Mouse (Mus musculus): ENCODE measurements around the gene Rab34. TPM values are rescaled to one million over a fixed set of nuclear protein-coding genes. Genes with fewer than 3 reads are reported as not detected.

Gene Rab34
- total RNA-seq, 2 experiments from 2014 or later = 40.9 to 42.2 TPM

GRCm38 (mm10) chr11:78211513-78211912 lies 23.3 kb downstream of the Rab34 start:
- no peak for DNase-seq (ENCODE audit: low spot score in 2 of 2)

- no peak for DNase-seq (ENCODE audit: low spot score in 2 of 2)
These were observed 25.0 kb downstream of the Rab34 start for GRCm38 (mm10) chr11:78213086-78213817.

GRCm38 (mm10) chr11:78215709-78216317 lies 27.6 kb downstream of the Rab34 start:
- peak; percentile 17 to 38 for DNase-seq (ENCODE audit: low spot score in 2 of 2)

DNA sequence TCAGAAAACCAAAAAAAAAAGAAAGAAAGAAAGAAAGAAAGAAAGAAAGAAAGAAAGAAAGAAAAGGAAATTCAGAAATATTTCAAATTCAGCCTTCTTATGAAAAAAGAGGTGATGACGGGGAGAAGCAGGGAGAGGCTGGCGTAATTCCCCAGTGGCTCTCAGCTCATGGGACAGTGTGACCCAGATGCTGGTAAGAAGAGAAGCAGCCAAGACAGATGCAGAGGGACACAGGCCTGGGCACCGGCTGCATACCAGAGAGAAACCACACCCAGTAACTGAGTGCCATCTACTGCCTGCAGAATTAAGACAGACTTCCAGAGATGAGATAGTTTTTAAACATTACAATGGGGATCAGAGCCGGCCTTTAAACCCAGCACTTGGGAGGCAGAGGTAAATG lies 35.4 kb downstream of the Rab34 start:
- no peak for DNase-seq (ENCODE audit: low spot score in 2 of 2)

- DNase-seq (ENCODE audit: low spot score in 2 of 2) = no peak
These were observed 43.3 kb downstream of the Rab34 start for GRCm38 (mm10) chr11:78231518-78231917.

DNA sequence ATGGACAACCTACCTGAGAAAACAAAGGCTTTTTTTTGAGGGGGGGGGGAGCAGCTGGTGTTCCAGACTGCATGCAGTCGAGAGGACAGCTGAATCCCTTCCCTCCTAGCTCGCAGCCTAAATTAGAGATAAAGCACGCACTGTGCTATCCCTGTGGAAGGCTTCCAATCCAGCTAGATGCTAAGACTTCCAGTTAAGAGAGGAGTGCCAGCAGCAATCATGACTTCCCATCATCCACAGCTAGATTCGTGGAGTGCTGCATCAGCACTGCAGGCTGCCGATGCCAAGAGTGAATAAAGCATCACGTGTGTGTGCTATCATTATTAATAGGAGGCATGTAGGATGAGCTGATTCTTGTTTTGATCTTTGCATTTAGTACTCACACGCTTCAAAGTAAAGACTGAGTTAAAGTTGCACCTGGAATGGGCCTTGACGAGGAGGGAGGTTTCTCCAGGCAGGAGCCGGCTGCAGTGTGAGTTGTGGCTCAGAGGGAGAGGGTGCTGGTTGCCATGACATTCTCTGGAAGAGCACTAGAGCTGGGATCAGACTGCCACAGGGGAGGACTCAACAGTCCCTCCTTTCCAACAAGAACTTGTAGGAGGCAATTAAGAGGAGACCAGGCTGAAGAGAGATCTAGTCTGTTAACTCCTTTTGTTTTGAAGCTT lies 52.1 kb downstream of the Rab34 start:
- peak; percentile 24 to 43 for DNase-seq (ENCODE audit: low spot score in 2 of 2)

Small RNA genes lying within 50 kb of the gene (microRNA-seq; reads per million reads assigned to microRNA genes)
- 2.0 to 3.1 reads per million in 2 experiments for gene Mir7653

Other genes starting within 250 kb of the Rab34 start
- 10 to 100 TPM; 47.1 to 49.2 TPM for gene Phf12, start 205.7 kb upstream of the Rab34 start, total RNA-seq (2021)
- gene Dhrs13, start 156.2 kb upstream of the Rab34 start, total RNA-seq (2021) = 10 to 100 TPM; 16.6 to 22.4 TPM
- 100 to 1,000 TPM; 143 to 145 TPM for gene Flot2, start 150.5 kb upstream of the Rab34 start, total RNA-seq (2021)
- 10 to 100 TPM; 19.0 to 20.1 TPM for gene Eral1, start 108.0 kb upstream of the Rab34 start, total RNA-seq (2021)
- gene Fam222b, start 93.8 kb upstream of the Rab34 start, total RNA-seq (2021) = 10 to 100 TPM; 24.3 to 27.0 TPM
- 10 to 100 TPM; 47.8 to 48.9 TPM for gene Traf4, start 22.8 kb upstream of the Rab34 start, total RNA-seq (2021)
- 1 to 10 TPM; 6.2 to 6.4 TPM for gene Nek8, start 11.8 kb upstream of the Rab34 start, total RNA-seq (2021)
- gene Tlcd1, start 11.7 kb upstream of the Rab34 start, total RNA-seq (2021) = 10 to 100 TPM; 37.0 to 38.8 TPM
- gene Rpl23a, start 4.8 kb upstream of the Rab34 start, total RNA-seq (2021) = 100 to 1,000 TPM; 878 to 942 TPM
- 1 to 10 TPM; 4.5 to 5.8 TPM for gene Proca1, start 5.0 kb downstream of the Rab34 start, total RNA-seq (2021)
- 10 to 100 TPM; 57.0 to 67.2 TPM for gene Sdf2, start 57.3 kb downstream of the Rab34 start, total RNA-seq (2021)
- 10 to 100 TPM; 91.6 to 94.6 TPM for gene Supt6, start 57.6 kb downstream of the Rab34 start, total RNA-seq (2021)
- gene 2610507B11Rik, start 73.3 kb downstream of the Rab34 start, total RNA-seq (2021) = 100 to 1,000 TPM; 174 to 188 TPM
- 1 to 10 TPM in 1 of 2 experiments, under 1 TPM in 1; 0.47 to 1.8 TPM for gene BC030499, start 102.4 kb downstream of the Rab34 start, total RNA-seq (2021)
- gene Spag5, start 113.1 kb downstream of the Rab34 start, total RNA-seq (2021) = 1 to 10 TPM; 6.5 to 7.1 TPM
- 100 to 1,000 TPM; 396 to 461 TPM for gene Aldoc, start 134.5 kb downstream of the Rab34 start, total RNA-seq (2021)
- 10 to 100 TPM; 75.0 to 75.9 TPM for gene Pigs, start 140.0 kb downstream of the Rab34 start, total RNA-seq (2021)
- 10 to 100 TPM; 37.6 to 39.0 TPM for gene Unc119, start 155.1 kb downstream of the Rab34 start, total RNA-seq (2021)
- not detected for gene Foxn1, start 198.1 kb downstream of the Rab34 start, total RNA-seq (2021)
- not detected for gene Slc13a2, start 233.8 kb downstream of the Rab34 start, total RNA-seq (2021)